Mouse (Mus musculus): Measurements from ENCODE around the gene Olfr924.

DNA sequence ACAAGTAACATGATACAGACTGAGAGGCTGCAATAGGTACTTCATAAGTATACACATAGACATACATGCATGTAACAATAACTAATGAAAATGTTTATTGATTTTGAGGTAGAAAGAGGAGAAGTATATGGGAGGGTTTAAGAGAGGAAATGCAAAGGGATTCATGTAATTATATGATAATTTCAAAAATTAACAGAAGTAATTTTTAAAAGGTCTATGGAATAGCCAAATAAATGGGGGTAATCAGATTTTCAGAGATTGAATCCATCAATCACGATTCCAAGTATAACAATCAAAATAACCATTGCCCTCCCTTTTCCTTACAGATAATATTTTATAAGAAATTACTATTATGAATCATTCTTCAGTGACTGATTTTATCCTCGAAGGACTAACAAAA lies 32.6 kb downstream of the Olfr924 start, which contains the start of gene Olfr926:
- TF ChIP-seq CTCF (IDR thresholded peaks at IDR 0.05) (no peak), POLR2A (IDR thresholded peaks at IDR 0.05; ENCODE audit: insufficient read depth, low read depth, low read length) (no peak), EP300 (IDR thresholded peaks at IDR 0.05; ENCODE audit: insufficient read depth, low read depth, low read length) (no peak)

Measured in heart, adult 2 months (tissue).